Mouse (Mus musculus) layer of hippocampus, adult 9-10 months (tissue): ENCODE measurements around the gene Hvcn1.

ENCODE experiments used
- DNase-seq: peaks from one replicate; pipeline ENCODE4 v3.0.0; 2022; ENCODE audit warnings: low spot score

Gene Hvcn1

GRCm38 (mm10) chr5:122235196-122235836 lies 28.7 kb downstream of the Hvcn1 start:
- no peak for DNase-seq

GRCm38 (mm10) chr5:122237200-122237599 lies 30.6 kb downstream of the Hvcn1 start:
- no peak for DNase-seq

DNA sequence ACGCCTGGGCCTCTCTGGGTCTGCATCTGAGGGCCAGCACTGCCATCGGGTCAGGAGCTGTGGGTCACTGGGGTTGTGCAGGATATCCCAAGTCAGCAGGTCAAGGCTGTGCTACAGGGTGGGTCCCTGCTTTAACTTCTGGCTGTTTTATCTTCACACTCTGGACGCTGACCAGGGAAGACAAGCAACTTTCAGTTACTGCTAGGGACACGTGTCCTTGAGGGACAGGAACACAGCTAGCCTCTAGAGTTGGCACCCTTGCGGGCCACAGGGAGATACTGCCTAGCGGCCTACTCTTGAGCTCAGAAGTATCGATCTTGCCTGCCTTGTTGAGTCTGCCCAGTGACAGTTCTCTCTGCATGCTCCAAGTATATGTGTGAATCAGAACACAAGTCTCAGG lies 33.0 kb downstream of the Hvcn1 start:
- DNase-seq = no peak

DNA sequence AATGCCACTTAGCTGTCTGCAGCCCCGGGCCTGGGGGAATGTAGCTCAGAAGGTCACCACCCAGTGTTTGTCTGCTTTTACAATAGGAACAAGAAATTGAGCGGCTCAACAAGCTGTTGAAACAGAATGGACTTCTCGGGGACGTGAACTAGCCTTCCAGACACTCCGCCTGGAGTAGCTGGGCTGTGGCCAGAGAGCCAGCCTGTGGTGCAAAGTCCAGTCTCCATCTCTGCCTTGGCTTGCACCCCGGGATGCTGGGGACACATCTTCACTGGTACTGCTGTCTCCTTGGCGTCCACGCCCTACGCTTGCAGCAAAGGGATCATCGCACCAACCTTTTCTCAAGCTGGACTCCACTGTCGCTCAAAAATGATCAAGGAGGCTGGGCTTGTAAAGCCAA lies 33.9 kb downstream of the Hvcn1 start:
- DNase-seq = no peak

GRCm38 (mm10) chr5:122240989-122241388 lies 34.4 kb downstream of the Hvcn1 start:
- DNase-seq = no peak

- DNase-seq = no peak
Measured at GRCm38 (mm10) chr5:122242521-122243123, 36.0 kb downstream of the Hvcn1 start.

DNA sequence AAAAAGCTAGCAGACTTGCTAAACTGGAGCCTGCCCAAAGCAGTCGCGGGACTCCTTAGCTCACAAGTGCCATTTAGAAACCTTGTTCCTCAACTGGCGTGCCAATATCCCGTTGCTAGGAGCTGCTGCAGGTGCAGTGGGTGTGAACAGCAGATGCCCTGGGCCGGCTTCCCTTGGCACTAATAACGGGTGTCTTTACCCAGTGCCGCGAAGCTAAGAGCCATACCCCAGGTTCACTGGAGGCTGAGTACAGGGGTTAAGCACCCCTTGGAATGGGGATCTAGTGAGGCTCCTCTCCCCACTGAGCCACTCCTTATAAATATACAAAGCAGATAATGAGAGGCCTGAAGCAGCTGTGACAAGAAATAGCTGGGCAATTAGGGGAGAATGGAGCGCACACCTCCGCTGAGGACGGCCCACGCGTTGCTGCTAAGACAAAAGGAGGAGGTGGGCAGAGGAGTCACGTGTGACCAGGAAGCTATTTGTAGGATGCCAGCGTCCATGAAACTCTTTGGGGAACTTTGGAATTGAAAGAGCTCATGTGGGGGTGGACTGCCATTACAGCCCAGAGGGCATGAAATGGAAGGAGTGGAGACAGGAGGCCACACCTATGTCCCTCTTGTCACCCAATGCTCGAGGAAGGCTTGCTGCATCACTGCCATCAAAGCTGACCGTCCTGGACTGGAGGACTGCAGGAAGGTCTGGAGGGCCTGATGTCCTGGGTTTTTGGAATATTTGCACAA lies 37.3 kb downstream of the Hvcn1 start:
- DNase-seq = no peak

GRCm38 (mm10) chr5:122245186-122245585 lies 38.6 kb downstream of the Hvcn1 start:
- DNase-seq = no peak

DNA sequence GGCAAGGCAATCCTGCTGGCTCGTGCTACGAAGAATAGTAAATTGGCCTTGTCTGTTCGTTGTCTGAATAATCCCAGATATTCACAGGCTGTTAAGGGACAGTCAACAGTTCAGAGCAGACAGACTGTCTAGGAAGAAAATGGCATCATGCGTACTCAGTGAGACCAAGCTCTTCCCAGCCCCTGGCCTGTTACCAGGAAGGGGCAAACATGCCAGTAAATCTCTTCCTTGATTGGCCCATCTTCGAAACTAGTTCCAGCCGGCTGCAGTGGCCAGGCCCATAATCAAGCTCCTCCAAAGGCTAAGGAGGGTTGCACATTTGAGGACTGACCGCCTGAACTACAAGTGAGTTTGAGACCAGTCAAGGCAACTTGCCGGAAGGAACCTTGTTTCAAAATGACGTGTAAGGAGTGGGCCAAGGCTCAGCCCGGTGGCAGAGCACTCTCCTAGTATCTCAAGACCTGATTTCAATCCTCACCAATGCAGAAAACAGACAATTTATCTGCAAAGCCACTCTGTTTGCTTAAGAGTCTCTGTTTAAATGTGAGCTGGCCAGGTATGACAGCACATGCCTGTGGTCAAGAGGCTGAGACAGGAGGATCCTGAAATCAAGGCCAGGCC lies 40.1 kb downstream of the Hvcn1 start:
- DNase-seq = no peak

- DNase-seq = no peak
Measured at GRCm38 (mm10) chr5:122247529-122247928, 40.9 kb downstream of the Hvcn1 start.

DNA sequence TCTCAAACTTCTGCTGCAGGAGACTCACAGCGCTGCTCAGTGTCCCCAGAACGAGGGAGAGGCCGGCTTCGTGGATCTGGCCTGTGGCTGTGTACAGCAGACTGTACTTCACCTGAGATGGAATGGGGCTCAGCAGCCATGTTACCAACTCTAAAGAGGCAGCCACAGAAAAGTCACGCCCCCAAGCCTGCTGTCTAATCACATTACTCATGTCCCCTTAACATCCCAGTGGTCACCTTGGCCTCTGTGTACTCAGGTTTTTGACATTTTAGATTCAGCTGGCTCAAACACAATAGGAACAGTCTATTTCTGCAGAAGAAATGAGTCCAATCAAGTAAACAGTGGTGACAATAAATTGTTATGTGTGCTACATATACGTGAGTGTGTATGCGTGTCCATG lies 41.3 kb downstream of the Hvcn1 start:
- DNase-seq = no peak

- no peak for DNase-seq
Measured at GRCm38 (mm10) chr5:122249281-122249680, 42.7 kb downstream of the Hvcn1 start.

- no peak for DNase-seq
Measured at GRCm38 (mm10) chr5:122251895-122252606, 45.4 kb downstream of the Hvcn1 start.

DNA sequence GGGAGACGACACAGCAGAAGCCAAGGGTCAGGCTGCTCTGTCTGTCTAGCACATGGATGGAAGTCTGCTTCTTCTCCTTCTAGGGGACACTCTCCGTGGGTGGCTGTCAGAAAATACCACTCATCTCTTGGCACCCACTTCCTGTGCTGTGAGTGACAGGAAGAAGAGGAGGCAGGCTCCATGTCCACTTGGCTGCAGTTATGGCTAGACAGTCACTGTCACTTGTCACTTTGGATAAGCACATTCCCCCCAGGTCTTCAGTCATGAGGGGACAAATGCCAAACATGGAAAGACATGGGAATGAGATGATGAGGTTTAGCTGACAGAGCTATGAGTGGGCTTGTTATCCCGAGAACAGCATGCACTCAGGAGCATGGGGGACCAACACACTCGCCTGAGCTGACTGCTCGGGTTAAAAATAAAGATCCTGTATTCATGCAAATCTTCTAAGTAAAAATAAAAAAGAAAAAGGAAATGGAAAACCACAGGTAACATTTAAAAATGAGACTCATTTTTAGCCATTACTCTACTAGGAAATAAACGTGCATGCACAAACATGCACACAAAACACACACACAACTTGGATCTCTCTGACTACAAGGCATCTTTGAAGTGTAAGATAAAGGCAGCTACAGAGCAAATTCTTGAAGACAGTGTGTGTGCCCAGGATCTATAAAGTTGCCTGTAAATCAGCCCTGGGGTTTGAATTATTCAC lies 51.6 kb downstream of the Hvcn1 start:
- DNase-seq = no peak

- no peak for DNase-seq
Measured at GRCm38 (mm10) chr5:122262104-122262503, 55.5 kb downstream of the Hvcn1 start.

GRCm38 (mm10) chr5:122263933-122264905 lies 57.6 kb downstream of the Hvcn1 start, which contains the start of gene Tctn1:
Gene Tctn1, minus strand, starts transcription at chr5:122264460.
- peak; percentile 63 for DNase-seq

- no peak for DNase-seq
Measured at GRCm38 (mm10) chr5:122265187-122265586, 58.6 kb downstream of the Hvcn1 start.

- DNase-seq = no peak
Measured at GRCm38 (mm10) chr5:122265942-122266341, 59.3 kb downstream of the Hvcn1 start.

- no peak for DNase-seq
Measured at GRCm38 (mm10) chr5:122267136-122267535, 60.5 kb downstream of the Hvcn1 start.

DNA sequence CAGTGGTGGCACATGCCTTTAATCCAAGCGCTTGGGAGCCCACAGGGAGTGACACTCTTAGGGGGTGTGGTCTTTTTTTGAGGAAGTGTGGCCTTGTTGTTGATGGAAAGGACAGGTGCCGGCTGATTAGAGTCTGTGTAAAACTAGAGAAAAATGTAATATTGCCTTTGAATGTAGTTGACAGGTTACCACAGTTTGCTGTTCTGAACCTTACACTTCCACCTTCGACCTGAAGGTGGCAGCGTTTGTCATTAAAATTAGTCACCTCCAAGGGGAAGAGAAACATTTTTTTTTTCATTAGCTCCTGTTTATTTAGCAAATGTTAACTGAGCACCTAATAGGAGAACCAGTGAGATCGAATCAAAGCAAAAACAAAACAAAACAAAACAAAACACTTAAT lies 61.3 kb downstream of the Hvcn1 start:
- peak; percentile 75 for DNase-seq
